Mouse (Mus musculus) frontal cortex, adult 2 months (tissue): ENCODE measurements around the gene Gm8246. TPM values are rescaled to one million over a fixed set of nuclear protein-coding genes. Genes with fewer than 3 reads are reported as not detected.
"Not testable (repeated sequence)": the region's sequence is repeated elsewhere in the genome, so short reads cannot be mapped to it uniquely, and the experiment has no call there.

Experiments used
- DNase-seq, 2 experiments: peaks; one replicate each; pipeline ENCODE4 v3.0.0; 2022; ENCODE audit warnings: low spot score in 1 of 2; ENCODE audit errors: extremely low spot score in 1 of 2
- polyA plus RNA-seq: library from polyadenylated mRNA; depleted of rRNA; stranded (reverse); fragments of >200 nt; gene quantifications from 2 replicates; pipeline ENCODE4 v1.2.3, GENCODE M21; 2012; rRNA removed

Gm8246 gene
- polyA plus RNA-seq, result not detected in 2 replicates

GRCm38 (mm10) chr14:5477730-5478129, at the start of gene Gm8246:
Gene Gm8246 (minus strand): TSS chr14:5477830.
- DNase-seq, result not testable (repeated sequence)

DNA sequence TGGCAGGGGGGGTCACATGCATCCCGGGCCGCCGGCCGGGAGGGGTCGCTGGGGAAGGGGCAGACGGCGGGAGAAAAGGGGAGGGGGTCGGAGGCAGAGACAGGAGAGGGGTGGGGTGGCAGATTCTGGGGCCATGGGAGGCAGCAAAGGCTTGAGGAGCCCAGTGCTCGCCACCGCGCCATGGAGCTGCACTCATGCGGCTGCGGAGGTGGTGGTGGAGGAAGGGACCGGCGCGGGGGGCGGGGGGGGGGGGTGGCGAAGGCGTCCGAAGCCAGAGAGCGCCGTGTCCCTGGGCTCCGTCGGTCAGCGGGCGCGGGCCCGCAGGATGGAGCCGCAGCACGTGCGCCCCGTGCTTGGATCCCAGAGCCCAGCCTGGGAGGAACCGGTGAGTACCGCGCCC, 23.7 kb upstream of the Gm8246 start, which contains the start of gene Gm3488:
Gene Gm3488, plus strand, starts transcription at position 301 of the 400 bp plus-strand sequence.
- not testable (repeated sequence) for DNase-seq

- not testable (repeated sequence) for DNase-seq
Measured at GRCm38 (mm10) chr14:5483907-5484306, 6.3 kb upstream of the Gm8246 start, which contains the start of gene Gm3187. Gene Gm3187 (plus strand): TSS chr14:5484207.

DNA sequence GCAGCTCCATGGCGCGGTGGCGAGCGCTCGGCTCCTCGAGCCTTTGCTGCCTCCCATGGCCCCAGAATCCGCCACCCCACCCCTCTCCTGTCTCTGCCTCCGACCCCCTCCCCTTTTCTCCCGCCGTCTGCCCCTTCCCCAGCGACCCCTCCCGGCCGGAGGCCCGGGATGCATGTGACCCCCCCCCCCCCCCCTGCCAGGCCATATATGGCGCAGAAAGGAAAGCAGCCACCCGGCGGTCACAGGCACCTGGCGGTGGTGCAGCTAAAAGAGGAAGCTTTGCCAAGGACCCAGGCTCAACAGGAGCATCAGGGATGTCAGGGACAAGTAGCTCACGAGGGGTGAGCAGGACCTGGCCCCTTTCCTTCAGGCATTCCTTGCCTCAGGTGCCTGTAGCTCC, 17.2 kb downstream of the Gm8246 start:
- not testable (repeated sequence) for DNase-seq

DNA sequence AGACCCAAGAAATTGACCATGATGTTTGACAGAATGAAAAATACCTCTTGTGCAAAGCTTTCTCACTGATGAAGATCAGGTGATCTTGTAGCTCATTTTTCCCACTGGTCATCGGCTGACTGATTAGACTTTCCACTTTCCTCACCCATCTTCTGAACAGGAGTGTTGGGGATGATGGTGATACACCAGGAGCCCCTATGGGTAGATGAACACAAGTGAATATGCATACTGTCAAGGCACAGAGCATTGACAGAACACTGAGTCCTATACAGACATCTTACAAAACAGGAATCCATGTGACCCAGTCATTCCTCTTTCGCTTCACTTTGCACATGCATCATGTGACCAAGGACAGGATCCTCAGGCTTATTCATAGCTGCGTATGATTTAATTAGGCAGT, 22.3 kb downstream of the Gm8246 start, which contains the start of gene Gm3194:
Gene Gm3194, minus strand, starts transcription at position 101 of the 400 bp plus-strand sequence.
- not testable (repeated sequence) for DNase-seq

Other genes with a start within 250 kb of the Gm8246 start
- gene Gm3526, start 217.2 kb downstream of the Gm8246 start, polyA plus RNA-seq, result not detected in 2 replicates
- gene Gm3542, start 142.9 kb downstream of the Gm8246 start, polyA plus RNA-seq, result not detected in 2 replicates
- 0.36 TPM in 1 of 2 replicates, not detected in the other for gene Gm3500, start 88.8 kb downstream of the Gm8246 start, polyA plus RNA-seq
- gene Gm3194, start 22.4 kb downstream of the Gm8246 start, polyA plus RNA-seq, result 1.5 and 1.6 TPM in 2 replicates
- 0.15 TPM in 1 of 2 replicates, not detected in the other for gene Gm3187, start 6.4 kb upstream of the Gm8246 start, polyA plus RNA-seq
- 2.1 and 2.6 TPM in 2 replicates for gene Gm3488, start 23.8 kb upstream of the Gm8246 start, polyA plus RNA-seq
- 0.08 TPM in 1 of 2 replicates, not detected in the other for gene Gm3532, start 60.7 kb upstream of the Gm8246 start, polyA plus RNA-seq
- gene Gm8265, start 155.2 kb upstream of the Gm8246 start, polyA plus RNA-seq, result not detected in 2 replicates
- not detected in 2 replicates for gene Gm9603, start 209.6 kb upstream of the Gm8246 start, polyA plus RNA-seq